Mouse (Mus musculus) heart, adult 11 months (tissue): ENCODE data around the gene Bmpr2.
A peak's percentile ranks its signal among the peaks of the same experiment; 100 is the strongest.
"Not testable (repeated sequence)": the region's sequence is repeated elsewhere in the genome, so short reads cannot be mapped to it uniquely, and the experiment has no call there.

Experiments used
- DNase-seq: peaks from one replicate; pipeline ENCODE4 v3.0.0; 2022

Bmpr2 gene

DNA sequence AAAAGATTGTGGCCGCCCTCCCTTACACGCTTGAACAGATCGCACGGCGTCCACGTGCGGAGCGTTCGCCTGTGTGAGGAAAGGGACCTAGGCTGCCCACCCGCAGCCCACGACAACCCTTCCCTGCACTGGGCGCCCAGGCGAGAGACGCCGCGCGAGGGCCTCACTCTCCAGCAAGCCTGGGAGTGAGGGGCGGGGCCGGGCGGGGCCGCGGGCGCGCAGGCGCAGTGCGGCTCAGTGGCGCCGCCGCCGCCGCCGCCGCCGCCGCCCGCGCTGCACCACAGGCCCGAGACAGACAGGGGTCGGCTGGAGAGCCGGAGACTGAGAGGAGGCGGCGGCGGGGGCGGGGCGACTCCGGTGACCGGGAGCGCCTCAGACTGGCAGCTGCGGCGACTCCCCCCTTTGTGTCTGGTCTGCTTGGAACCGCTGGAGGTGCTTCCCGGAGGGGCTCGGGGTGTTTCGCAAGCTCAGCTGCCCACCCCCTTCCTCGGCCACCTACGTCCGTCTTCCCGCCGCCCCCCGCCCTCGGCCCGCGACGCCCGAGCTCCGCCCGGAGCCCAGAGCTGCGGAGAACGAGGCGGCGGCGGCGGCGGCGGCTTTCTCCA, at the start of gene Bmpr2:
Gene Bmpr2, plus strand, starts transcription at position 237 of the 605 bp plus-strand sequence.
- DNase-seq = peak; percentile 99

DNA sequence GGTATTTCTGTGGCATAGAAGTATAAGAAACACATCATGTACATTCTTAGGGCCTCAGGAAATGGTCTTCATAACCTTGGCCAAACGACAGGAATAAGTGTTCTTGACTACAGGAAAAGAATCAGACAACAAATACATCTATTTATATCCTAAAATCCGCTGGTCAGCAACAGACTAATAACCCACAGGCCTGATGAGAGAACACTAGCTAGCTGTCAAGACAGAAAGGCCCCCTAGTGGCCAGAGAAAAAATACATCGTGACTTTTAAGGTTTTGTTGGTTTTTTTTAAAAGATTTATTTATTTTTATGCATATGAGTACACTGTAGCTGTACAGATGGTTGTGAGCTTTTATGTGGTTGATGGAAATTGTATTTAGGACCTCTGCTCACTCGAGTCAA, 43.3 kb upstream of the Bmpr2 start:
- DNase-seq = peak; percentile 62

GRCm38 (mm10) chr1:59725661-59726060, 37.5 kb upstream of the Bmpr2 start:
- DNase-seq = peak; percentile 61

DNA sequence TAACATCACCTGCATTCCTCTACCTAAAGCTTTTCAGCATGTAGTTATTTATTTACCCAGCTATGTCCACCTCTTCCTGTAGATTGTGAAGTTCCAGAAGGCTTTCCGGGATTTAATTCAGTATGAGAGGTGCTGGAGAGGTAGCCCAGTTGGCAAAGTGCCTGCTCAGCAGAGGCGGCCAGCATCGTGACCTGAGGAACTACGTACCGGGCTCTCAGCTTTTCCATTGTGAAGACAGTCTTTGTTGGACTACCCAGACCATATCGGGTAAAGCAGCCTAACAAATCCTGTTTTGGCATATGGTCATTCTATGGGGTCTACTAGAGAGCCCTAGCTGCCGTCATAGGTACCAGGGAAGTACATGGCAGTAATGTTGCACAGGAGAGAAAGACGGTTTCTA, 33.1 kb upstream of the Bmpr2 start:
- DNase-seq = peak; percentile 87

GRCm38 (mm10) chr1:59730737-59731136, 32.5 kb upstream of the Bmpr2 start:
- DNase-seq = peak; percentile 71

- peak; percentile 90 for DNase-seq
Observed at GRCm38 (mm10) chr1:59734076-59734475, 29.1 kb upstream of the Bmpr2 start.

- peak; percentile 85 for DNase-seq
Observed at GRCm38 (mm10) chr1:59738768-59739414, 24.3 kb upstream of the Bmpr2 start.

DNA sequence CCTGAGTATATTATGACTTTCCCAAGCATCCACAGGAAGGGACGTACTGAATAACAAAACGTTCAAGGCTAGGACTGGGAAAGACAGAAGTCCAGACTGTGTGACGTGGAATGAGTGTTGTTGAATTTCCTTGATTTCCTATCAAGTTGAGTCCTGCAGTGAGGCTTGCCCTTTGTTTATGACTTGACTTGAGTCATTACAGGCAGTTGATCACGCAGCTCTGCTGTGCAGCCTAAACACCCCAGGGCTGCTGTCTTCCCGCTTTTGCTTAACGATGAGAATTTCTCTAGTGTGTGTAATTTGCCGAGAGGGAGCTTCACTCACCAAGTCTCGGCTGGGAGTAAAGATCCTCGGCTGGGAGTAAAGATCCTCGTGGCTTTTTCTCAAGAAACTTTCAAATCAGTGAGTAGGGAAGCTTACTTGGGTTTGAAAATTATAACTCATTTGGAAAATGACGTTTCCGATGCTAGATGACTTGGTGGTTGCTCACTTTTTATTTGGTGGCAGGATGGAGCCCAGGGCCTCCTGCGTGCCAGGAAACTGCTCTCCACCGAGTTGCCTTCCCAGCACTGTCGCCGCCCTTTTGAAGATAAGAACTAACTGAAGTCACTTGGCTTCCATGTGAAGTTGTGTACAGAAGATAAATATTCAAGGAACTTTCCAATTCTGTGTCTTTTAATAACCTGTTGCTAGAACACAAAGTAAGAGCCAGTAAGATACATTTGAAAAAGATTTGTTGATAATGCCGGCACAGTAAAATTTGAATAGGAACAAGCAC, 23.4 kb upstream of the Bmpr2 start:
- DNase-seq = peak; percentile 90

- peak; percentile 19 for DNase-seq
Observed at GRCm38 (mm10) chr1:59749047-59749446, 14.2 kb upstream of the Bmpr2 start.

DNA sequence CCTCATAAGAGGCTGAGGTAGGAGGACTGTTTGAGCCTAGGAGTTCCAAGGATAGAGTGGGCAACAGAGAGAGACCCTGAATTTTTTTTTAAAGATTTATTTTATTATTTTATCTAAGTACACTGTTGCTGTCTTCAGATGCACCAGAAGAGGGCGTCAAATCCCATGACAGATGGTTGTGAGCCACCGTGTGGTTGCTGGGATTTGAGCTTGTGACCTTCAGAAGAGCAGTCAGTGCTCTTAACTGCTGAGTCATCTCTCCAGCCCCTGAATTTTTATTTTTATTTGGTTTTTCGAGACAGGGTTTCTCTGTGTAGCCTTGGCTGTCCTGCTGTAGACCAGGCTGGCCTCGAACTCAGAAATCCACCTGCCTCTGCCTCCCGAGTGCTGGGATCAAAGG, 13.5 kb upstream of the Bmpr2 start:
- not testable (repeated sequence) for DNase-seq

DNA sequence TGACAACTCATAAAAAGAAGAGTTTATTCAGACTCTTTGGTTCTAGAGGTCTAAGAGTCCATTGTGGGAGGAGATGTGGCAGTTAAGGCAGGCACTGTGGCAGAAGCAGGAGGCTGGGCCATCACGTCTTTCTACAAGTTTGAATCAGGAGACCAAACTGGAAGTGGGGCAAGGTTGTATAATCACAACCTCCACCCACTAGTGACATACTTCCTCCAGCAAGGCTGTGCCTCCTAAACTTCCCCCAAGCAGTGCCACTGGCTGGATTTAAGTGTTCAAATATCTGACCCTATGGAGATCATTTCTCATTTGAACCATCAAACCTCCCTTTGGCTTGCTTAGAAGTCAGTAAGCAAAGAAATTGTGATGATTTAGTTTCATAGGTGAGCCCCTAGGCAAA, 7.9 kb upstream of the Bmpr2 start:
- peak; percentile 60 for DNase-seq

- DNase-seq = no peak
Observed at GRCm38 (mm10) chr1:59758325-59758724, 4.9 kb upstream of the Bmpr2 start.

GRCm38 (mm10) chr1:59762208-59762607, 992 bp upstream of the Bmpr2 start:
- DNase-seq = peak; percentile 92

DNA sequence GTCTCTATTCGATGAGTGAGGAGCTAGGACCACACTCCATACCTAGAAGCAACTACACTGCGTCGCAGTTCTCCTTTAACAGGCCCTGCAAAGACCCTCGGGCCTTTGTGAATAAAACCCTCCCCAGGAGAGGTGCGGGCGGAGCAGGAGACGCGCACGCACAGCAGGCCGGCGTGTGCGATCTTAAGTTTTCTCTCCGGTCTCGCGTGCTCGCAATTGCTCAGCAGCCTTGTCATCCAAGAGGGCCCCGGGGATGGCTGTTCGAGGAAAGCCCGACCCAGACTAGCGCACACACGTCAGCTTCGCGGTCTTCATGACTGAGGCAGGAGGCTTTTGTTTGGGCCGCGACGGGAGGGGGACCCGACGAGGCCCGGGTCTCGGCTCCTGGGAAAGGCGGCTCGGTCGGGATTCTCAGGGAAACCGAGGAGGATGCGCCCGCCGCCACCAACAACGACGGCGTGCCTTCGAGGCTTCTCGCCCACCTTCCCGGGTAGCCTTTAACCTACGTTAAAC, 493 bp upstream of the Bmpr2 start:
- DNase-seq = no peak

- DNase-seq = peak; percentile 97
Observed at GRCm38 (mm10) chr1:59763781-59764251, 616 bp downstream of the Bmpr2 start.

DNA sequence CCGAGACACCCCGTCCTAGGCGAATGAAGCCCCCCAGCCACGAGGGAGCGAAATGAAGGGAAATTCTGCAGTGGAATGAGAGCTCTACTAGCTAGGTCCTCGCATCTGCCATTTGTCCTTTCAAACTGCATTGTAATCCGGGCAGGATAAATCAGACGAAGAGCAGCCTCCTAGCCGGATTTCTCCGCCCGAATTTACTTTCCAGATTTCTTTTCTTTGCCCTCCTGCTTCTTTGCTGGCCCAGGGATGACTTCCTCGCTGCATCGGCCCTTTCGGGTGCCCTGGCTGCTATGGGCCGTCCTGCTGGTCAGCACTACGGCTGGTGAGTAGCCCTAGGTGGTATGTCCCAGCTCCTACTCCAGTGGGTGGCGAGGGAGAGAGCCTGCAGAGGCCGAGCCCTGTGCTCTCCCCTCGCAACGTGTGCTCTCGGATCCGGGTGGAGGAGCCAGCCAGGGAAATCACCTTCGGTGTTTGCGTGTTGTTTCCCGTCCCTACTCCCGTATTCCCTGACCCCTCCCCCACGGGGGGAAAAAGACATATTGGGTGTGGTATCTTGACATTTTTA, 1.3 kb downstream of the Bmpr2 start:
- DNase-seq = peak; percentile 96

GRCm38 (mm10) chr1:59765279-59765678, 2.1 kb downstream of the Bmpr2 start:
- no peak for DNase-seq

DNA sequence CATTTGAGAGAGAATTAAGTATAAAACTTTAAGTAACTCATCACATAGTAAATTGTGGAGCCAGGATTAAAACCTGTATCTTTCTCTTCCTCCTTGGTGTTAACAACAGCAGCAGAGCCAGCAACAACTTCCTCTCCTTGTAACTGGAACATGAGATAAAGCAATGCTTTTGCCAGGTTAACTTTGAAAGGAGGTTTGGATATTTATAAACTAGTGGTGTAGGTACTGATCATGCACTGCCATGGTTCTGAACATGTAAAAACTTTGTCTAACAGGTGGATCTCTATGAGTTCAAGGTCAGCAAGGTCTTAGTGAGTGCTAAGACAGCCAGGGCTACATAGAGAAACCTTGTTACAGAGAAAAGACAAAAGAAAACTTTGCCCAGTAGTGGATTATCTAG, 3.4 kb downstream of the Bmpr2 start:
- DNase-seq = peak; percentile 85

DNA sequence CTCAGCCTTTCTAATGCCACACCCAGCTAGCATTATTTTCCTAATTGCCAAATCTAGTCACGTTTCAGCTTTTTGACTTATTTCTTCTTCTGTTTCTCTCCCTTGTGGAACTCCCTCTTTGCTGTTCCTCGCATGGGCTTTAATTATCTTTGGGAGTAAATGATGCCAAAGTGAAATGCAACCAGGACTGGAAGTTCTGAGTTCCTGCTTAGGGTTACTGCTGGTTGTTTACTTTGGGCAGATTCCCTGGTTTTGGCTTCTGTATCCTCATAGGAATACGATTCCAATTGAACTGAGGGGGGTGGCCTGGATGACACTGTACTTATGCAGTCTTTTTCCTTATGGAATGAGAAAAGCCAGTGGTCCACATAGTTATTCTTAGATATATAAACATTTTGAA, 8.7 kb downstream of the Bmpr2 start:
- peak; percentile 94 for DNase-seq

- no peak for DNase-seq
Observed at GRCm38 (mm10) chr1:59781080-59781479, 17.9 kb downstream of the Bmpr2 start.

DNA sequence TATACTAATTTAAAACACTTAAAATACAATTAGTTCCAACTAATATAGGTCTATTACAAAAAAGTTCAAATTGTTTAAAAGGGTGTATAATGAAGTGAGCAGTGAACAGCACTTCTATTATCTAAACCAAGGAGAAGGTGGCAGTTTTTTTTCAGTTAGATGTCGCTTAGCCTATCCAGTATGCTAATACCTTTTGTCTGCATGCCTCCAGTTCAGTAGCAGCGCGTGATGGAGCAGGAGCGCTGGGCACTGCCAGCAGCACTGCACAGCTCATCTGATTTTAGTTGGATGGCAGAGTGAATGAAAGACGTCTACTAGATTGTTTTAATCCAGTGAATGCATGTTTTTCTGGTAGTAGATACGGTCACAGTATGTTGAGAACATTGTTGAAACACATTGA, 25.8 kb downstream of the Bmpr2 start:
- DNase-seq = no peak

- no peak for DNase-seq
Observed at GRCm38 (mm10) chr1:59789741-59790140, 26.5 kb downstream of the Bmpr2 start.

DNA sequence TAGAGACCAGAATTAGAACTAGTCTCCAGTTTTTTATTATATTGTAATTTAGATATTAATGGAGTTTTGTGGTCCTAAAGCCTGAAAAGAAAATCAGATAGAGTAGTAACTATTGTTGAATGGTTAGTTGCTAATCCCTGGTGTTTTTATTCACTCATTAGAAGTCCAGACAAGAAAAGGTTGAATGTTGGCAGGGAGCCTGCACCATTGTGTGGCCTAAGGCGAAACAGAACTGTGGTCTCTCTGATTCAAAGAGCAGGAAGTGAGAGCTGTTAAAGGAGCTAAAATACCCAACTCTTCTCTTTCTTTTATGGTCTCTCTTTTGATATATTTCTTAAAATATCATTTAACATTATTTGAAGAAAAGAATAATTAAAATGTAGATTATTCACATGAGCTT, 32.1 kb downstream of the Bmpr2 start:
- peak; percentile 94 for DNase-seq
